Mouse (Mus musculus): ENCODE results near the gene Large1. TPM values are rescaled to one million over a fixed set of nuclear protein-coding genes. Genes with fewer than 3 reads are reported as not detected.
"Not testable (repeated sequence)": the region's sequence is repeated elsewhere in the genome, so short reads cannot be mapped to it uniquely, and the experiment has no call there.

The Large1 gene
- polyA plus RNA-seq, 1 experiment, result 8.3 TPM

DNA sequence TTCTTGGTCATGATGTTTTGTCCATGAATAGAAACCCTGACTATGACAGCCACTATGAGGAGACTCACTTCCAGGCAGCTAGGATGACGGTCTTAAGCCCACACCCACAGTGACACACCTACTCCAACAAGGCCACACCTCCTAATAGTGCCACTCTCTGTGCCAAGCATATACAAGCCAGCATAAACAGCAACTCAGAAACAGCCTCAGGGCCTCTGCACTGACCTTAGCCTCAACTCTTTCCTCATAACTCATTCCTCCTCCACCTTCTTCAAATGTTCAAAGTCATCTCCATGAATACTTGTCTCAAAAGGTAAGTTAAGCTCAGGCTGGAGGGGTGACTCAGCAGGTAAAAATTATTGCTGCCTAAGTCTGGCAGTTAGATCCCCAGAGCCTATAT, 29.7 kb downstream of the Large1 start:
- no peak overlapping the region for H3K27ac ChIP-seq (ENCODE audit: insufficient read depth, low read depth, low read length)
- H3K4me3 ChIP-seq (ENCODE audit: insufficient read depth, low read depth, low read length), result no peak overlapping the region
- TF ChIP-seq CTCF (conservative IDR thresholded peaks at IDR 0.05; ENCODE audit: insufficient read depth, insufficient read length, low read depth, low read length) (no peak), POLR2A (IDR thresholded peaks at IDR 0.05; ENCODE audit: low read depth, low read length) (no peak)
- no peaks in the 10 kb centered on the region for H3K4me1 ChIP-seq (ENCODE audit: control insufficient read depth, insufficient read depth, low read length)
- DNase-seq, result no peak
- H3K27me3 ChIP-seq (replicated peaks; ENCODE audit: control insufficient read depth, insufficient read depth, low read length), result no peaks in the 10 kb centered on the region
- H3K36me3 ChIP-seq (ENCODE audit: control insufficient read depth, insufficient read depth, low read length), result no peaks in the 10 kb centered on the region
- WGBS, result 79% methylated on average over 1 of the region's 1 CpGs

DNA sequence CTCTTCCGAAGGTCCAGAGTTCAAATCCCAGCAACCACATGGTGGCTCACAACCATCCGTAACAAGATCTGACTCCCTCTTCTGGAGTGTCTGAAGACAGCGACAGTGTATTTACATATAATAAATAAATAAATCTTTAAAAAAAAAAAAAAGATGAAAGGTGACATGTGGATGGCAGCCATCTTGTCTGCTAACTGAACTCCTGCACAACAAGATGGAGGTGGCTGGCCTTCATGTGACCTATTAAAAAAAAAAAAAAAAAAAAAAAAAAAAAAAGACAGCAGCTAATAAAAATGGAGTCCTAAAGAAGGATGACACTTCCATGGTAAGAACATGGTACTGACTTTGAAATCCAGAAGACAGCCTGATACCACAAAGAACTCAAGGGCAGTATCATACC, 33.8 kb downstream of the Large1 start:
- H3K4me1 ChIP-seq (ENCODE audit: control insufficient read depth, insufficient read depth, low read length); H3K27me3 ChIP-seq (replicated peaks; ENCODE audit: control insufficient read depth, insufficient read depth, low read length); H3K27ac ChIP-seq (ENCODE audit: insufficient read depth, low read depth, low read length); DNase-seq; H3K36me3 ChIP-seq (ENCODE audit: control insufficient read depth, insufficient read depth, low read length); H3K4me3 ChIP-seq (ENCODE audit: insufficient read depth, low read depth, low read length): not testable (repeated sequence)
- WGBS, result 86% methylated on average over 1 of the region's 3 CpGs

DNA sequence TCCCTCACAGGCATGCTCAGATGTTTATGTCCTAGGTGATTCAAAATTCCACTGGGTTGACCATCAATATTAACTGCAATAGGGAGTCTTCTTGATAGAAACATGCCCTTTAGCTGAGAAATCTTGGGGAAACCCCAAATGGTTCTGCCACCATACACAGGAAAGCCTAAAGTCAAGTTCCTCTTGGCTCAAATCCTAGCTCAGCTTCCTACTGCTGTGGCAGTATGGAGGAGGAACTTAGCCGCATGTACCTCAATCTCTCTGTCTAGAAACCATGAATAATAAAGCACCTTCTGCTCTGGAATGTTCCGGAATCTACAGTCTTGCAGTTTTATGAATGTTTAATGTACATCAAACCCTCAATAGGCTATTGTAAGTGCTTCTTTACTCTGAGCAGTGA, 39.4 kb downstream of the Large1 start:
- H3K4me1 ChIP-seq (ENCODE audit: control insufficient read depth, insufficient read depth, low read length), result peaks cover 13% of the 10 kb centered on the region; the same call in 1 of the 2 replicates
- TF ChIP-seq POLR2A (IDR thresholded peaks at IDR 0.05; ENCODE audit: low read depth, low read length), result no peak
- TF ChIP-seq CTCF (conservative IDR thresholded peaks at IDR 0.05; ENCODE audit: insufficient read depth, insufficient read length, low read depth, low read length), result no peak
- DNase-seq, result no peak
- 63% methylated on average over 2 of the region's 2 CpGs for WGBS
- H3K27me3 ChIP-seq (replicated peaks; ENCODE audit: control insufficient read depth, insufficient read depth, low read length), result no peaks in the 10 kb centered on the region
- H3K27ac ChIP-seq (ENCODE audit: insufficient read depth, low read depth, low read length), result no peak overlapping the region
- no peak overlapping the region for H3K4me3 ChIP-seq (ENCODE audit: insufficient read depth, low read depth, low read length)
- H3K36me3 ChIP-seq (ENCODE audit: control insufficient read depth, insufficient read depth, low read length), result no peaks in the 10 kb centered on the region

DNA sequence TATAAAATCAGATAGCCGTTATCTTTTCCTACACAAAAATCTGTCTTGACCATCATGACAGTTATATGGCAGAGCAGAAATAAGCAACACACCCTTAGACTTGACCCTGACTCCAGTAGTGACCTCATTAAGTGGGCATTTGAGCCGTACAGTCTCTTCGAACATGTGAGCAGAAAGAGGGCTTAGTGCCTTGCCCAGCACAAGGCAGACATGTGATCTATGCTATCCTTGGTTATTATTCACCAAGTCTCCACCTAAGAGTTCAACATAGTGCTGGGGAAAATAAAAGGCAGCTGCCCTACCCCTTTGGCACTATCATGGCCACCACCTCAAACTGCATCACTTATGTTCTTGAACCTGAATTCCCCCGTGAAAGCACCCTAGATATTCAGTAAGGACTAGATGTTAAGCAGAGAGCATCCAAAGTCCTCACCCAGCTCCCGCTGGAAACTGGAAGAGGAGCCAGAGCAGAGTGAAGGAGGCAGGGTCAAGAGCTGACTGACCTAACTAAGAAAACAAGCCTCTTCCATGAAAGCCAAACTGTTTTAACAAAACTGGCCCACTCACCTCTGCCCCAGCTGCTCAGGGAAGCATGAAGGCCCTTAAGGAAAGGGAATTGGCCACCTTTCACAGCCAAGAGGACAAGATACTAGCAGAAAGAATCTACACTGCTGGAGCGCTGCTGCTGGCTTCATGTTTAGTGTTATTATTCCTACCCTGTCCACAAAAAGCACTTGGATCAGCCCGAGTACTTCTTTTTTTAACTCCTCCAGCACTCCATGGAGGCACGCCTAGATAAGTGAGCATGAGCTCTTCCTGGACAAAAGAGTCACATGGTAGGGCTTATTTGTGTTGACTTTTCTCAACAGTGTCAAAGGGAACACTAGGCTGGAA, 40.4 kb downstream of the Large1 start:
- H3K27me3 ChIP-seq (replicated peaks; ENCODE audit: control insufficient read depth, insufficient read depth, low read length), result no peaks in the 10 kb centered on the region

DNA sequence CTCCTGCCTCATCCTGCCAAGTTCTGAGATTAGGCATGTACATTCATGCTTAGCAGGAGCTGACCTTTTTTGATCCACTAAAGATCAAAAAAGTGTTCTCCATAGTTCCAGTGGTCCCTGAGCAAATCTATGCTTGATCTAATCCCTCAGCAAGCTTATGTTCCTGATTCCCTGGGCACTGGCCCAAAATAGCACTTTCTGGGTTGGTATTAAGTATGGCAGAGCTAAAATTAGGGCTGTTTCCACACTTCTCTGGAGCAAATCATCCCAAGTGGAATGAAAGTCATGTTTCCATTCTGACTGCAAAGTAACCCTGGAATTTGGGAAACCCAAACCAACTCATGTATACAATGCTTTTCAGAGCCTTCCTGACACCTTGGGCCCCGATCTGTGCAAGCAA, 42.9 kb downstream of the Large1 start:
- Histone ChIP-seq H3K4me3 (ENCODE audit: insufficient read depth, low read depth, low read length) (no peak overlapping the region), H3K27ac (ENCODE audit: insufficient read depth, low read depth, low read length) (no peak overlapping the region), H3K36me3 (ENCODE audit: control insufficient read depth, insufficient read depth, low read length) (no peaks in the 10 kb centered on the region), H3K27me3 (replicated peaks; ENCODE audit: control insufficient read depth, insufficient read depth, low read length) (no peaks in the 10 kb centered on the region), H3K4me1 (ENCODE audit: control insufficient read depth, insufficient read depth, low read length) (peaks cover 13% of the 10 kb centered on the region; the same call in 1 of the 2 replicates)
- WGBS, result 96% methylated on average over 1 of the region's 1 CpGs
- no peak for DNase-seq
- TF ChIP-seq CTCF (conservative IDR thresholded peaks at IDR 0.05; ENCODE audit: insufficient read depth, insufficient read length, low read depth, low read length) (no peak), POLR2A (IDR thresholded peaks at IDR 0.05; ENCODE audit: low read depth, low read length) (no peak)

More for the DNA sequence above, 40.4 kb downstream of the Large1 start:
- peak; percentile 88 for DNase-seq
- H3K4me1 ChIP-seq (ENCODE audit: control insufficient read depth, insufficient read depth, low read length), result peaks cover 13% of the 10 kb centered on the region; the same call in 1 of the 2 replicates
- no peak for TF ChIP-seq POLR2A (IDR thresholded peaks at IDR 0.05; ENCODE audit: low read depth, low read length)
- TF ChIP-seq CTCF (conservative IDR thresholded peaks at IDR 0.05; ENCODE audit: insufficient read depth, insufficient read length, low read depth, low read length), result no peak
- H3K4me3 ChIP-seq (ENCODE audit: insufficient read depth, low read depth, low read length), result no peak overlapping the region
- peak overlapping the region; percentile 9; the same call in 1 of the 2 replicates for H3K27ac ChIP-seq (ENCODE audit: insufficient read depth, low read depth, low read length)
- no peaks in the 10 kb centered on the region for H3K36me3 ChIP-seq (ENCODE audit: control insufficient read depth, insufficient read depth, low read length)
- WGBS, result 36% methylated on average over 8 of the region's 8 CpGs

DNA sequence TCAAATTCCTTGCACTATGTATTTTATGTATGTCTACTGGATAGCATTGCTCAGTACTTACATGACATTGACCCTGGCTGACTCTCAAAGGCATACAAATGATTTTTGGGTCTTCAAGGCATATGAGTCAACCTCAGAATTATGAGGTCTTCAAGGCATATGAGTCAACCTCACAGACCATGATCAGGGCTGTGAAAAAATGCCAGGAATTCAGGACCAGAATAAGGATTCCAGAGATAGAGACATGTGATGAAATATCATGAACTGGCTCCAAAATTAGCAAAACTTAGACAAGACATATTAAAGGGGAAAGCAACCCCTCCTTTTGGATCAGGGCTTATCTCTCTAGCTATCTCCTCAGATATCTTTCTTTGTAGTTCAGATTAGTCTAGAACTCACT, 43.3 kb downstream of the Large1 start:
- Histone ChIP-seq H3K27ac (ENCODE audit: insufficient read depth, low read depth, low read length) (no peak overlapping the region), H3K36me3 (ENCODE audit: control insufficient read depth, insufficient read depth, low read length) (no peaks in the 10 kb centered on the region), H3K4me1 (ENCODE audit: control insufficient read depth, insufficient read depth, low read length) (peaks cover 13% of the 10 kb centered on the region; the same call in 1 of the 2 replicates), H3K4me3 (ENCODE audit: insufficient read depth, low read depth, low read length) (no peak overlapping the region), H3K27me3 (replicated peaks; ENCODE audit: control insufficient read depth, insufficient read depth, low read length) (no peaks in the 10 kb centered on the region)
- TF ChIP-seq POLR2A (IDR thresholded peaks at IDR 0.05; ENCODE audit: low read depth, low read length), result no peak
- TF ChIP-seq CTCF (conservative IDR thresholded peaks at IDR 0.05; ENCODE audit: insufficient read depth, insufficient read length, low read depth, low read length), result no peak
- no peak for DNase-seq

DNA sequence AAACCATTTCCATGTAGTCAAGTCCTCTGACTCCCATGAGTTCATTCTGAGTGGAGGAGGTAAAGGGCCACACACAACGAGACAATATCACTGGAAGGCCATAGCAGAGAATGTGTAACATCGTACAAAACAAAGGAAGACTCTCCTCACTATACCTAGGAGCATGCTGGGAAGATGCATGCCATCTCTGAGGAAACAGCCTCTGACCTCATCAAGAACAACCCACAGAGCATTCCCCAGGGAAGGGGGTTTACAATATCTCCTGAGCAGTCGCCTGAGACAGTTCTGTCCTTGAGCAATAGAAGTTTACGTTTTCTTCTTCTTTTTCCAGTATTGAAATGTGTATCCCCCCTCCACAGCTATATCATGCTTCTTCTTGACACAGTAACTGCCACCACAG, 49.4 kb downstream of the Large1 start:
- no peak for DNase-seq
- Histone ChIP-seq H3K27me3 (replicated peaks; ENCODE audit: control insufficient read depth, insufficient read depth, low read length) (no peaks in the 10 kb centered on the region), H3K27ac (ENCODE audit: insufficient read depth, low read depth, low read length) (no peak overlapping the region), H3K4me3 (ENCODE audit: insufficient read depth, low read depth, low read length) (no peak overlapping the region), H3K36me3 (ENCODE audit: control insufficient read depth, insufficient read depth, low read length) (no peaks in the 10 kb centered on the region), H3K4me1 (ENCODE audit: control insufficient read depth, insufficient read depth, low read length) (peaks cover 3% of the 10 kb centered on the region; the same call in 1 of the 2 replicates)
- WGBS, result 56% methylated on average over 4 of the region's 4 CpGs
- TF ChIP-seq CTCF (conservative IDR thresholded peaks at IDR 0.05; ENCODE audit: insufficient read depth, insufficient read length, low read depth, low read length) (no peak), POLR2A (IDR thresholded peaks at IDR 0.05; ENCODE audit: low read depth, low read length) (no peak)

All from kidney, adult 2 months (tissue).